Mouse (Mus musculus): ENCODE data around the gene Copz2. TPM values are rescaled to one million over a fixed set of nuclear protein-coding genes. Genes with fewer than 3 reads are reported as not detected.

Gene Copz2
- total and polyA plus RNA-seq, 3 experiments: 0.35 to 4.1 (median 0.99) TPM

GRCm38 (mm10) chr11:96861878-96862289, 12.2 kb downstream of the Copz2 start (continued):
- peak; percentile 61; the same call in 1 of the 2 replicates for TF ChIP-seq IRF4 (IDR thresholded peaks at IDR 0.05; ENCODE audit: low read depth, low read length)
- 0 out of 2 replicates have a peak, but pooled peaks have one; percentile 11 for TF ChIP-seq JUND (conservative IDR thresholded peaks at IDR 0.05; ENCODE audit: low read depth, low read length)
- no peak for TF ChIP-seq UBTF (IDR thresholded peaks at IDR 0.05; ENCODE audit: low read depth, low read length)
- TF ChIP-seq SIN3A (IDR thresholded peaks at IDR 0.05; ENCODE audit: low read length): peak; percentile 89
- no peak for TF ChIP-seq MAFK (IDR thresholded peaks at IDR 0.05; ENCODE audit: insufficient replicate concordance, low read length)
- TF ChIP-seq MYC (IDR thresholded peaks at IDR 0.05; ENCODE audit: low read depth, low read length): peak; percentile 64
- TF ChIP-seq HCFC1 (IDR thresholded peaks at IDR 0.05; ENCODE audit: low read depth, low read length): peak; percentile 57; the same call in 1 of the 2 replicates
- TF ChIP-seq BHLHE40 (IDR thresholded peaks at IDR 0.05; ENCODE audit: low read depth, low read length): peak; percentile 93

DNA sequence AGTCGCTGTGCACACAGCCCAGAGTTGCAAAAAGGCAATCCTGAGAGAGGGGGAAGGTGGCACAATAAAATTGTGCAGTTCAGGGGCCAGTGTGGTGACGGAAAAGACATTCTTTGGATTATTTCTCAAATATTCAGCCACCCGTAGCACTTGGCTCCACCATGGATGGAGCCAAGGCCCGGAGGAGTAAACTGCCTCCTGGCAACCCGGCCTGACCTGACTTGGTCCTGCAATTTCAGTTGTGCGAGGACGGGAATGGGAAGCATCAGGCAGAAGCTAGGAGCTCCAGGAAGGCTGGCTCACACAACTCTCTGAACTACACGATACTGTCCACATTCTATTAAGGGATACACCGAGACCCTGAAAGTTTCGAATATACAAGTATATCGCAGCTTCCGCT, 12.9 kb downstream of the Copz2 start:
- H3K9me3 ChIP-seq (replicated peaks; ENCODE audit: low read length): no peaks in the 10 kb centered on the region
- H3K27ac ChIP-seq (ENCODE audit: insufficient read depth, low read depth): no peak overlapping the region
- peaks cover 30% of the 10 kb centered on the region for H3K27me3 ChIP-seq (replicated peaks)
- TF ChIP-seq JUN (IDR thresholded peaks at IDR 0.05; ENCODE audit: insufficient read depth, low read depth, low read length) (no peak), EP300 (IDR thresholded peaks at IDR 0.05; ENCODE audit: low read length) (no peak), CHD2 (IDR thresholded peaks at IDR 0.05; ENCODE audit: low read length) (no peak), RCOR1 (conservative IDR thresholded peaks at IDR 0.05; ENCODE audit: low read depth, low read length) (no peak)
- H3K4me3 ChIP-seq (replicated peaks in 1 of 3; ENCODE audit: low read depth in 2 of 3, low read length in 2 of 3, poor library complexity in 1 of 3): no peak overlapping the region
- H3K4me1 ChIP-seq (ENCODE audit: control insufficient read depth in 1 of 2, insufficient read depth in 2 of 2): peaks cover 18 to 30% of the 10 kb centered on the region in 2 experiments
- dilution Hi-C loops (cut with MboI; ENCODE audit: extremely low pct_ligation_motif_present, extremely low pct_unique_long_range_greater_than_20kb, low sequenced_read_pairs) (no loop called here), in situ Hi-C loops (cut with MboI; ENCODE audit: low pct_ligation_motif_present, low pct_unique_long_range_greater_than_20kb, low sequenced_read_pairs) (loop anchor here (10.0 to 25.0 kb wide), 3 partner anchors 300 to 568 kb away; partner anchors contain the start of gene Hoxb6)
- no peaks in the 10 kb centered on the region for H3K79me2 ChIP-seq (replicated peaks; ENCODE audit: control insufficient read depth, extremely low read depth, insufficient read depth, poor library complexity, severe bottlenecking)
- H3K4me2 ChIP-seq (ENCODE audit: insufficient read depth, low read depth, poor library complexity, severe bottlenecking): no peak overlapping the region
- H3K36me3 ChIP-seq (replicated peaks in 1 of 2; ENCODE audit: control insufficient read depth in 1 of 2, insufficient read depth in 1 of 2, low read length in 1 of 2): no peaks in the 10 kb centered on the region
- no peak overlapping the region for H3K9ac ChIP-seq (ENCODE audit: insufficient read depth, low read depth)
- DNase-seq (ENCODE audit: extremely low read depth): no peak

- Histone ChIP-seq H3K9ac (ENCODE audit: insufficient read depth, low read depth) (no peak overlapping the region), H3K27ac (ENCODE audit: insufficient read depth, low read depth) (no peak overlapping the region), H3K4me2 (ENCODE audit: insufficient read depth, low read depth, poor library complexity, severe bottlenecking) (no peak overlapping the region), H3K79me2 (replicated peaks; ENCODE audit: control insufficient read depth, extremely low read depth, insufficient read depth, poor library complexity, severe bottlenecking) (no peaks in the 10 kb centered on the region), H3K9me3 (replicated peaks; ENCODE audit: low read length) (no peaks in the 10 kb centered on the region), H3K4me1 (ENCODE audit: control insufficient read depth in 1 of 2, insufficient read depth in 2 of 2) (peaks cover 18 to 30% of the 10 kb centered on the region in 2 experiments), H3K36me3 (replicated peaks in 1 of 2; ENCODE audit: control insufficient read depth in 1 of 2, insufficient read depth in 1 of 2, low read length in 1 of 2) (no peaks in the 10 kb centered on the region), H3K4me3 (replicated peaks in 1 of 3; ENCODE audit: low read depth in 2 of 3, low read length in 2 of 3, poor library complexity in 1 of 3) (no peak overlapping the region), H3K27me3 (replicated peaks) (peaks cover 31% of the 10 kb centered on the region)
- TF ChIP-seq USF1 (IDR thresholded peaks at IDR 0.05; ENCODE audit: low read depth, low read length): no peak
- TF ChIP-seq NRF1 (IDR thresholded peaks at IDR 0.05; ENCODE audit: low read depth, low read length): no peak
- no peak for TF ChIP-seq NELFE (IDR thresholded peaks at IDR 0.05; ENCODE audit: low read depth, low read length)
- no peak for TF ChIP-seq EP300 (IDR thresholded peaks at IDR 0.05; ENCODE audit: low read length)
- no peak for TF ChIP-seq JUND (conservative IDR thresholded peaks at IDR 0.05; ENCODE audit: low read depth, low read length)
- no peak for TF ChIP-seq CHD1 (IDR thresholded peaks at IDR 0.05; ENCODE audit: low read depth, low read length)
- TF ChIP-seq POLR2AphosphoS2 (IDR thresholded peaks at IDR 0.05; ENCODE audit: low read depth, low read length): no peak
- no peak for TF ChIP-seq USF2 (conservative IDR thresholded peaks at IDR 0.05; ENCODE audit: low read depth, low read length)
- TF ChIP-seq PAX5 (IDR thresholded peaks at IDR 0.05; ENCODE audit: low read length): no peak
- in situ Hi-C loops (cut with MboI; ENCODE audit: low pct_ligation_motif_present, low pct_unique_long_range_greater_than_20kb, low sequenced_read_pairs) (loop anchor here (10.0 to 25.0 kb wide), 3 partner anchors 301 to 569 kb away; partner anchors contain the start of gene Hoxb6), dilution Hi-C loops (cut with MboI; ENCODE audit: extremely low pct_ligation_motif_present, extremely low pct_unique_long_range_greater_than_20kb, low sequenced_read_pairs) (no loop called here)
- no peak for DNase-seq (ENCODE audit: extremely low read depth)
Measured at GRCm38 (mm10) chr11:96863206-96863995, 13.7 kb downstream of the Copz2 start.
